Mouse (Mus musculus) ovary, postnatal 36 days (tissue): ENCODE measurements at regions not wholly inside any gene's neighbourhood (a gene's known extent, or its start where the extent isn't known, plus 50 kb on each side); places are given as distances from the start of the nearest gene placed in this dataset.
"Not testable (repeated sequence)": the region's sequence is repeated elsewhere in the genome, so short reads cannot be mapped to it uniquely, and the experiment has no call there.

Experiments
- DNase-seq: peaks from one replicate; pipeline ENCODE4 v3.0.0; 2022; ENCODE audit warnings: low spot score, mixed read lengths

DNA sequence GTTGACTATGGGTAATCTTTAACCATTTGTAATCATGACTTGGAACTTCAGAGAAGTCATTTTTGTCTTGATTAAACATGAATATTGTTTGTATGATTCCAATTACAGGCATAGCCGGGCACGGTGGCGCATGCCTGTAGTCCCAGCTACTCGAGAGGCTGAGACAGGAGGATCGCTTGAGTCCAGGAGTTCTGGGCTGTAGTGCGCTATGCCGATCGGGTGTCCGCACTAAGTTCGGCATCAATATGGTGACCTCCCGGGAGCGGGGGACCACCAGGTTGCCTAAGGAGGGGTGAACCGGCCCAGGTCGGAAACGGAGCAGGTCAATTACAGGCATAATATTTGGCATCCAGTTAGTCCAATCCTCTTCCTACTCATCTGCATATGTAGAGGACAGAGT lies 1275.8 kb downstream of the Rpia start:
- not testable (repeated sequence) for DNase-seq

DNA sequence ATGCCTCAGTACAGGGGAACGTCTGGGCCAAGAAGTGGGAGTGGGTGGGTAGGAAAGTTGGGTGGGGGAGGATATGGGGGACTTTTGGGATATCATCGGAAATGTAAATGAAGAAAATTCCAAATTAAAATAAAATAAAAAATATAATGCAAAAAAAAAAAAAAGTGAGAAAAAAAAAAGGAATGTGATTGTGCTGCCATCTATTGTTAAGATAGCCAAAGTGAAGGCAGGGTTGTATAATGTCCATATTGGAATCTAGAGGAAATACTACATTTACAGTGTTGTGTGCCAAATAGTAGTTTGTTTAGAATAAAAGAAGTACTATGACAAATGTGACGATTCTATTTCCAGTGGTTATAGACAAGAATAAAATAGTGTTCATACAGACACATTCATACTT lies 1284.0 kb downstream of the Rpia start:
- no peak for DNase-seq

- DNase-seq: peak; percentile 2
Observed at GRCm38 (mm10) chr6:69500056-69500455, 1292.0 kb downstream of the Rpia start.
